Mouse (Mus musculus): ENCODE results near the gene Chd3.

GRCm38 (mm10) chr11:69372056-69372779 is 3.0 kb upstream of the Chd3 start:
- TF ChIP-seq CTCF (IDR thresholded peaks at IDR 0.05; ENCODE audit: low read depth, low read length) (no peak), GATA2 (IDR thresholded peaks at IDR 0.05; ENCODE audit: borderline replicate concordance, low read depth, low read length) (no peak), POLR2AphosphoS5 (IDR thresholded peaks at IDR 0.05; ENCODE audit: insufficient replicate concordance, low read depth, low read length) (no peak)
